Mouse (Mus musculus) heart, postnatal 0 days (tissue): ENCODE results near the gene Syngap1. TPM values are rescaled to one million over a fixed set of nuclear protein-coding genes. Genes with fewer than 3 reads are reported as not detected.

Source experiments
- ATAC-seq: fragments of 200-750 bp; cut with Nextera tagmentation; 2 replicates; pipeline ENCODE4 v1.8.0; 2017; ENCODE audit warnings: low read depth, moderate number of reproducible peaks, moderate library complexity; ENCODE audit not compliant: insufficient read depth
- DNase-seq: peaks from one replicate; pipeline ENCODE4 v3.0.0-alpha.2; 2016; ENCODE audit warnings: low spot score
- H3K27ac ChIP-seq: fragments of 300-500 bp; sonication (generic); 2 replicates; pipeline ENCODE4 v1.5.1; 2014; ENCODE audit warnings: low read depth, mild to moderate bottlenecking
- H3K27me3 ChIP-seq: fragments of 300-500 bp; sonication (generic); 2 replicates; pipeline ENCODE4 v1.6.1; 2014; ENCODE audit warnings: low read length, mixed read lengths; ENCODE audit not compliant: control insufficient read depth, insufficient read depth
- H3K36me3 ChIP-seq: fragments of 300-500 bp; sonication (generic); replicated peaks from 2 replicates; pipeline ENCODE4 v1.6.1; 2014; ENCODE audit warnings: low read length, mixed read lengths; ENCODE audit not compliant: control insufficient read depth, insufficient read depth
- H3K4me1 ChIP-seq: fragments of 300-500 bp; sonication (generic); 2 replicates; pipeline ENCODE4 v1.6.1; 2014; ENCODE audit warnings: antibody characterized with exemption; ENCODE audit not compliant: control insufficient read depth, insufficient read depth
- H3K4me2 ChIP-seq: fragments of 300-500 bp; sonication (generic); 2 replicates; pipeline ENCODE4 v1.6.1; 2014; ENCODE audit warnings: low read depth, mild to moderate bottlenecking, low read length, moderate library complexity
- H3K4me3 ChIP-seq: fragments of 300-500 bp; sonication (generic); 2 replicates; pipeline ENCODE4 v1.5.1; 2014; ENCODE audit warnings: low read depth, low read length
- H3K9ac ChIP-seq: fragments of 300-500 bp; sonication (generic); replicated peaks from 2 replicates; pipeline ENCODE4 v1.6.1; 2014; ENCODE audit warnings: low read depth, low read length, mixed read lengths
- H3K9me3 ChIP-seq: fragments of 300-500 bp; sonication (generic); replicated peaks from 2 replicates; pipeline ENCODE4 v1.6.1; 2016; ENCODE audit warnings: low read length; ENCODE audit not compliant: control insufficient read depth
- CTCF ChIP-seq: IDR thresholded peaks from 2 replicates; pipeline ENCODE4 v1.5.1; 2016; ENCODE audit warnings: antibody characterized with exemption, control low read depth, low read depth
- EP300 ChIP-seq: IDR thresholded peaks from 2 replicates; pipeline ENCODE4 v1.6.1; 2016; ENCODE audit warnings: antibody characterized with exemption, low read depth
- WGBS: fragments of 180-500 bp; shearing (Covaris S2); extraction: QIAGEN DNeasy Blood & Tissue Kit; methylation state at CpG from one replicate; pipeline ENCODE4 v1.1.7; 2014; 5-methylcytosine and 5-hydroxymethylcytosine counted together
- polyA plus RNA-seq: library from polyadenylated mRNA; unstranded; fragments of >200 nt; fragmentation: Nextera tagmentation; extraction: Ambion mirVana; gene quantifications from 2 replicates; pipeline ENCODE4 v1.2.1, GENCODE M21; 2015
- total RNA-seq: library from RNA; depleted of rRNA; stranded (reverse); fragments of >200 nt; gene quantifications from 2 replicates; pipeline ENCODE4 v1.2.3, GENCODE M21; 2014; ENCODE audit warnings: low replicate concordance

Gene Syngap1
- total and polyA plus RNA-seq, 2 experiments from 2014 or later, result 0.45 to 4.3 TPM

DNA sequence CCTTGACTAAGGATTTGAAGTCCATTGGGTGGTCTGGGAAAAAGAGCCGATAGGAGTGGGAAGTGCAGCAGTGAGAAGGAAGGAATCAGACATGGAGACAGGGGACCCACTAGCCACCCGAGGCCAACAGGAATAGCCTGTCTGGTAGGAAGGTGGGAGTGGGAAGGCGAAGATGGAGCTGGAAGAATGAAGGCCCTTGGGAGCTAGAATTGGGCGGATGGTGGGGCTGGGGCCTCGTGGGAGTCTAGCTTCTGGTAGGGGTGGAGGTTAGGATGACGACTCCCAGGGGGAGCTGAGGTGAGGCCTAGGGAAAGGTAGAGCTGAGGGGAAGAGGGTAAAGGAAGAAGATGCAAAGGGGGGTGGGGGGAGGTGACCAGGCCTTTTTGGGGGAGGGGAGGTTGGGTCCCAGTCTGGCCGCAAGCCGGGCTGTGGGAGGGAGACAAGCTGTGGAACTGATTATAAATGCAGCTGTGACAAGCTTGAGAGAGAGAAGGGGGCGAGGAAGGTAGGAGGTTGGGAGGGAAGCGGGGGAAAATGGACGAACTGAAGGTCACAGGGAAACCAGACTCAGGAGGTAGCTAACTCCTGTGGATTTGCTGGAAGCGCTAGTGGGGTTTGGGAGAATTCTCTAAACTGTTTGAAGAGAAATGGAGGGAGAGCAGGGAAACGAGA is 4.9 kb downstream of the Syngap1 start:
- no peak for TF ChIP-seq CTCF
- no peak for TF ChIP-seq EP300
- WGBS, result 35% methylated on average over 13 of the region's 13 CpGs
- peak overlapping the region; percentile 65 for H3K9ac ChIP-seq
- H3K4me2 ChIP-seq, result peak overlapping the region; percentile 69
- ATAC-seq (no peak), DNase-seq (no peak)
- H3K27ac ChIP-seq, result peak overlapping the region; percentile 64
- peaks cover 9% of the 10 kb centered on the region for H3K4me1 ChIP-seq
- H3K27me3 ChIP-seq, result no peaks in the 10 kb centered on the region
- H3K9me3 ChIP-seq, result no peaks in the 10 kb centered on the region
- H3K4me3 ChIP-seq, result peak overlapping the region; percentile 39
- no peaks in the 10 kb centered on the region for H3K36me3 ChIP-seq

DNA sequence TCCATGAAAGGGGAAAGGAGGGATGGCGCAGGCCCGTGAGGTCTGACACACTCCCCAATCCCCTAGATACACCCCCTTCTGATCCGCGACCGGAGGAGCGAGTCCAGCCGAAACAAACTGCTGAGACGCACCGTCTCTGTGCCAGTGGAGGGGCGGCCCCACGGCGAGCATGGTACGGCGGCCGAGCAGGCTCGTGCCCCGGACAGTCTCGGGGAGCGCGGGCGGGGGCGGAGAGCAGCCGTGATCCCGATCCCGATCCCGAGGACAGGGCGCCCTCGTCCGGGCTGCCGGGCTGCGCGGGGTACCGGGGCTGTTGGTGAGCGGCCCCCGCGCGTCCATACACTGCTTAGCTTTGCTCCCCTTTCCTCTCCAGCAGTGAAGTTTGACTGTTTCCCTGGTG is 5.5 kb downstream of the Syngap1 start:
- Histone ChIP-seq H3K27me3 (no peaks in the 10 kb centered on the region), H3K4me2 (peak overlapping the region; percentile 69), H3K36me3 (no peaks in the 10 kb centered on the region), H3K4me3 (peak overlapping the region; percentile 39), H3K27ac (peak overlapping the region; percentile 64), H3K9ac (peak overlapping the region; percentile 65), H3K9me3 (no peaks in the 10 kb centered on the region), H3K4me1 (peaks cover 15% of the 10 kb centered on the region)
- ATAC-seq, result peak; percentile 62
- WGBS, result 2% methylated on average over 33 of the region's 37 CpGs
- no peak for DNase-seq
- TF ChIP-seq CTCF, result peak; percentile 28
- TF ChIP-seq EP300, result no peak; the same call in 1 of the 2 replicates

DNA sequence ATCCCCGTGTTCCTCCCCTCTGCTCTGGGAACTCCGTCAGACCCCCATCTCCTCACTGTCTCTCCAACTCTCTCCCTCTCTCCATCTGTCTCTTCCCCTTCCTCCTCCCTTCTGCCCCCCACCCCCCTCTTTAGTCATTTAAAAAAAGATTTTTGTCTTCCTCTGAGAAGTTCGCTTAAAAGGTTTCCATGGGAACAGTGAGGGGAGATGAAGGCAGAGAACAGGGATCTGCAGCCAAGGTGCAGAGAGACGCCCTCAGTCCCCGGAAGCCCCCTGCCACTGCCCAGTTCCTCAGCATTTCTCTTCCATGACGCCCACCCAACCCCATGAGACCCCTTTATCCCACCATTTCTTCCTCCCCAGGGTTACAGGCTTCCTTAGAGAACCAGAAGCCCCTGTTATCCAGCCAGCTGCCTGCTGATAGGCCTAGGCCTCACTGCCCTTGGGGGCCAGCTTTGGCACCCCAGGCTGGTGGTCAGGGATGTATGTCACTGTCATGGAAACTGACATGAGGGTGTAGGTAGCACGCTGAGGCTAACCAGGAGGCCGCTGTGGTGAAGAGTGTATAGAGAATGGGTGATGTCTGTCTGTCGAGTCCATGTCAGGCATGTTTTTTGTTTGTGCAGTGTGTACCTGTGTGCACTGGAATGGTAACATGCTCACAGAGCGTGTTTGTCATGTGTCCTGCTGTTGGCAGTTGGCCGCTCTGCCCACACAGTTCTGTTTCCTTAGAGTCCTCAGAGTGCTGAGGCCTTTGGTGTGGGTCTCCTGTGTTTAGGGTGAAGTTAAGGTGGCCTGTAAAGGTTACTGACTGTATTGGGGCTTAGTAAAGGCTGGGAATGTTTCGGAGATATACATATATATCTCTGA is 6.4 kb downstream of the Syngap1 start:
- WGBS, result 76% methylated on average over 12 of the region's 12 CpGs
- TF ChIP-seq CTCF (no peak), EP300 (no peak)
- peak overlapping the region; percentile 65; the same call in 1 of the 2 replicates for H3K9ac ChIP-seq
- no peak overlapping the region for H3K27ac ChIP-seq
- H3K36me3 ChIP-seq, result no peaks in the 10 kb centered on the region
- H3K4me3 ChIP-seq, result no peak overlapping the region
- H3K27me3 ChIP-seq, result no peaks in the 10 kb centered on the region
- ATAC-seq, result no peak
- H3K9me3 ChIP-seq, result no peaks in the 10 kb centered on the region
- no peak for DNase-seq
- peaks cover 24% of the 10 kb centered on the region for H3K4me1 ChIP-seq
- H3K4me2 ChIP-seq, result peak overlapping the region; percentile 69; the same call in 1 of the 2 replicates

DNA sequence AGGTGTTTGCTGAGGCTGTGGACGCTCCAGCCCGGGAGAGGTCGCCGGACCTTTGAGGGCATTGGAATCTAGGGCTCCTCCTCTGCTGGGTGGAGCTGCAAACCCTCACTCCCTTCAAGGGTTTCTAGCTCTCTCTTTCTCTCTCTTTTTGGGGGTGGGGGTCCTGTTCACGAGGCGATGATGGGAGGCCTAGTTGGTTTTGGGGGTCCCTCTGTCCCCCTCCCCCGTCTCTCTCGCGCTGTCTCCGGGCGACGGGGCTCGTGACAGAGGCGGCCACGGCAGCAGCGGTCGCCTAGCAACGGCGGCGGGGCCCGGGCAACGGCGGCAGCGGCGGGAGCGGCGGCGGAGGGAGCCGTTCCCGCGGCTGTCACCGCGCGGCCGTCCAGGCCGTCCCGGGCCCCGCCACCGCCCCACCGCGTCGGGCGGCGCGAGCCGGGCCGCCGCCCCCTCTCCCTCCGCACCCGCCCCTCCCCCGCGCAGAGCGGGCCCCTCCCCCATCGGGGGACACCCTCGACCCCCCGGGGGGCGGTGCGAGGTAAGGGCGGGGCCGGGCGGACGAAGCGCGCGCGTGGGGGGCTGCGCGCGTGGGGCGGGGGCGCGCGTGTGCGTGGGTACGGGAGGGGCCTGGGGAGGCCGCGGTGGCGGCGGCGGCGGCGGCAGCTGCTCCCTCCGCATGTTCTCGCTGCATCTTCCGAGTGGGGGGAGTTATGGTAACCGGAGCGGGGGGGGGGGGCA is 7.4 kb downstream of the Syngap1 start:
- DNase-seq, result peak; percentile 22
- no peak for ATAC-seq
- TF ChIP-seq EP300, result no peak
- no peak for TF ChIP-seq CTCF
- H3K36me3 ChIP-seq, result no peaks in the 10 kb centered on the region
- 1% methylated on average over 46 of the region's 87 CpGs for WGBS
- peak overlapping the region; percentile 72 for H3K9ac ChIP-seq
- H3K27me3 ChIP-seq, result no peaks in the 10 kb centered on the region
- H3K27ac ChIP-seq, result peak overlapping the region; percentile 22; the same call in 1 of the 2 replicates
- H3K4me2 ChIP-seq, result peak overlapping the region; percentile 100
- no peaks in the 10 kb centered on the region for H3K9me3 ChIP-seq
- H3K4me1 ChIP-seq, result peaks cover 34% of the 10 kb centered on the region
- peak overlapping the region; percentile 77 for H3K4me3 ChIP-seq

DNA sequence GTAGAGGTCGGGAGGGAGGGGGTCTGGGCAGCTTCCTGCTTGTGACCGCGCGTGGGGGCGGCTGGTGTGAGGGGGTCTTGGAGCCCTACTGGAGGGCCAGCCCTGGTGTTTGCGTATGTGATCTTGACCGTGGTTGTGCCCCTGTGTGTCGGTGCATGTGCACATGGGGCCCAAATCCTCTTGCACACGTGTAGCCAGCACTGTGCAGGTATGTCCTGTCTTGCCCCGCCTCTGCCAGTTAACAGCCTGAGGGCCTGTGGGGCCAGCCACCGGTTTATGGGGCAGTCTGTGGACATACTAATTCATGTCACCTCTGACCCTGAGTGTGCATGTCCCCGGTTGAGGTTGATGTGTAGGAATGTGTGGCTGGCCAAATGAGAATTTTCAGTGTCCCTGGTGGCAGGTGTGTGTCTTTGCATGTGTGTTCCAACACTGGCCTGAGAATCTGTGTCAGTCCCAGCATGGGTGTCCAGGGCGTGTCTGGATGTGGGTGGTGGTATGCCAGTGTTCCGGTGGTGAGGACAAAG is 8.1 kb downstream of the Syngap1 start:
- WGBS, result 31% methylated on average over 9 of the region's 14 CpGs

More for the DNA sequence above, 8.1 kb downstream of the Syngap1 start:
- H3K4me2 ChIP-seq, result peak overlapping the region; percentile 100
- peaks cover 39% of the 10 kb centered on the region for H3K4me1 ChIP-seq
- H3K4me3 ChIP-seq, result peak overlapping the region; percentile 77
- ATAC-seq (peak; percentile 21), DNase-seq (no peak)
- peak overlapping the region; percentile 72 for H3K9ac ChIP-seq
- H3K9me3 ChIP-seq, result no peaks in the 10 kb centered on the region
- H3K27ac ChIP-seq, result 0 out of 2 replicates have a peak overlapping the region, but pooled peaks have one; percentile 15
- TF ChIP-seq CTCF, result peak; percentile 40
- TF ChIP-seq EP300, result no peak
- H3K36me3 ChIP-seq, result no peaks in the 10 kb centered on the region
- H3K27me3 ChIP-seq, result no peaks in the 10 kb centered on the region
